Mouse (Mus musculus) CH12.LX (cell line): Measurements from ENCODE around the gene Fam90a1b.
A peak's percentile ranks its signal among the peaks of the same experiment; 100 is the strongest.

Source experiments
- BHLHE40 ChIP-seq: IDR thresholded peaks from 2 replicates; pipeline ENCODE4 v1.6.1; 2011; ENCODE audit warnings: mild to moderate bottlenecking, low read depth, low read length, improper control_type of control experiment
- CTCF ChIP-seq, 2 experiments: IDR thresholded peaks in 1 of 2; conservative IDR thresholded peaks in 1 of 2; 2 replicates each; pipeline ENCODE4 v1.5.1; 2011 to 2012; ENCODE audit warnings: low read depth in 2 of 2, low read length in 2 of 2, improper control_type of control experiment in 1 of 2, inconsistent platforms in 1 of 2, mild to moderate bottlenecking in 1 of 2, moderate library complexity in 1 of 2
- GABPA ChIP-seq: IDR thresholded peaks from 2 replicates; pipeline ENCODE4 v1.6.1; 2012; ENCODE audit warnings: low read depth, low read length, improper control_type of control experiment, inconsistent platforms; ENCODE audit not compliant: insufficient replicate concordance
- HCFC1 ChIP-seq: IDR thresholded peaks from 2 replicates; pipeline ENCODE4 v1.6.1; 2012; ENCODE audit warnings: low read depth, mild to moderate bottlenecking, inconsistent platforms, low read length, improper control_type of control experiment
- POLR2A ChIP-seq: IDR thresholded peaks from 2 replicates; pipeline ENCODE4 v1.6.1; 2011; ENCODE audit warnings: low read depth, mild to moderate bottlenecking, improper control_type of control experiment, low read length
- TCF12 ChIP-seq: IDR thresholded peaks from 2 replicates; pipeline ENCODE4 v1.6.1; 2014; ENCODE audit warnings: low read depth, mild to moderate bottlenecking, inconsistent platforms, low read length, improper control_type of control experiment
- USF1 ChIP-seq: IDR thresholded peaks from 2 replicates; pipeline ENCODE4 v1.6.1; 2014; ENCODE audit warnings: low read depth, mild to moderate bottlenecking, inconsistent platforms, low read length, improper control_type of control experiment
- ZMIZ1 ChIP-seq: IDR thresholded peaks from 2 replicates; pipeline ENCODE4 v1.6.1; 2012; ENCODE audit warnings: low read depth, mild to moderate bottlenecking, inconsistent platforms, low read length, improper control_type of control experiment

DNA sequence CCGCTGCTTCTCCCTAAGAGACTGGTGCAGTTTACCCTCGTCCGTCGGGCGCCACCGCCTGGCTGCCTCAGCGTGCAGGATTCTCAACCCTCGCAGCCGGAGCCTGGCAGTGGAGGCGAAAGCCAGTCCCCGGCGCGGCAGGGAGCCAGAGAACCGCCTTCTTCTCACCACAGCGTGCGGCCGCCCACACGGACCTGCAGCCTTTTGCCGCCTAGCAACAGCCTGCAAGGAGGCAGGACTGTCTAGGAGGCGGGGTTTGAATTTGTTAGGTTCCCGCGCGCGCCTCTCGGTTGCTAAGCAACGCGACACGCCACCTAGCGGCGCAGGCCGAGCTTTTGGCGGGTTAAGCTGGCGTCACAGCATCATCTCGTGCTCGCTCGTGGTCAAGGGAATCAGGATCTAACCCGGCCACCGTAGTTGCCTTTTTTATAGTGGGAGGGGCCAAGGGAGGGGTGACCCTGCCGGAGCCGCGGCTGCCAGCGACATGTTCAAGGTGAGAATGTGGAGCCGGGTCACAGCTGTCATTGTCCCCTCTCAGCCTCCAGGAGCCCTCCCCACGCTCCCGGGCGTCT is at the start of gene Fam90a1b, which contains the start of gene Apoo:
- TF ChIP-seq POLR2A (peak; percentile 81), CTCF (conservative IDR thresholded peaks at IDR 0.05 in 1 of 2, IDR thresholded peaks at IDR 0.05 in 1 of 2; ENCODE audit: low read depth in 2 of 2, low read length in 2 of 2) (peak in 1 of 2 experiments; percentile 53; a peak in 2 of 4 replicates), TCF12 (0 out of 2 replicates have a peak, but pooled peaks have one; percentile 17), USF1 (no peak), BHLHE40 (peak; percentile 93), ZMIZ1 (peak; percentile 41; the same call in 1 of the 2 replicates), GABPA (no peak), HCFC1 (peak; percentile 72)
